Mouse (Mus musculus) MEL (cell line): Measurements from ENCODE around the gene Scfd2.

Source experiments
- CTCF ChIP-seq, 3 experiments: IDR thresholded peaks in 2 of 3; conservative IDR thresholded peaks in 1 of 3; 2 replicates each; pipeline ENCODE4 v1.5.1; 2011 to 2012; ENCODE audit warnings: low read length in 3 of 3, low read depth in 2 of 3, mild to moderate bottlenecking in 2 of 3, improper control_type of control experiment in 1 of 3, inconsistent platforms in 1 of 3, mixed read lengths in 1 of 3, moderate library complexity in 1 of 3; ENCODE audit not compliant: control insufficient read depth in 1 of 3, insufficient read depth in 1 of 3, poor library complexity in 1 of 3, severe bottlenecking in 1 of 3
- ETS1 ChIP-seq: IDR thresholded peaks from 2 replicates; pipeline ENCODE4 v1.6.1; 2012; ENCODE audit warnings: low read depth, mild to moderate bottlenecking, inconsistent platforms, low read length, improper control_type of control experiment, moderate library complexity
- MAFK ChIP-seq: IDR thresholded peaks from 2 replicates; pipeline ENCODE4 v1.6.1; 2011; ENCODE audit warnings: low read depth, mild to moderate bottlenecking, low read length, improper control_type of control experiment, borderline replicate concordance
- MAX ChIP-seq: IDR thresholded peaks from 2 replicates; pipeline ENCODE4 v1.6.1; 2011; ENCODE audit warnings: low read length, improper control_type of control experiment
- MEF2A ChIP-seq: IDR thresholded peaks from 2 replicates; pipeline ENCODE4 v1.6.1; 2014; ENCODE audit warnings: low read depth, mild to moderate bottlenecking, inconsistent platforms, low read length, improper control_type of control experiment; ENCODE audit not compliant: poor library complexity, insufficient replicate concordance, severe bottlenecking; ENCODE audit errors: extremely low read depth
- NRF1 ChIP-seq: IDR thresholded peaks from 2 replicates; pipeline ENCODE4 v1.6.1; 2014; ENCODE audit warnings: low read depth, mild to moderate bottlenecking, inconsistent platforms, low read length, improper control_type of control experiment, moderate library complexity; ENCODE audit not compliant: poor library complexity, insufficient read depth, severe bottlenecking
- POLR2A ChIP-seq, 2 experiments: IDR thresholded peaks; 2 replicates each; pipeline ENCODE4 v1.6.1; 2011 to 2012; ENCODE audit warnings: low read length in 2 of 2, mild to moderate bottlenecking in 2 of 2, control low read depth in 1 of 2, improper control_type of control experiment in 1 of 2, low read depth in 1 of 2, moderate library complexity in 1 of 2; ENCODE audit not compliant: control insufficient read depth in 1 of 2, insufficient read depth in 1 of 2, poor library complexity in 1 of 2
- POLR2AphosphoS5 ChIP-seq: IDR thresholded peaks from 2 replicates; pipeline ENCODE4 v1.6.1; 2012; ENCODE audit warnings: low read depth, borderline replicate concordance, mild to moderate bottlenecking, inconsistent platforms, low read length, moderate library complexity, mixed read lengths
- RAD21 ChIP-seq: IDR thresholded peaks from 2 replicates; pipeline ENCODE4 v1.6.1; 2011; ENCODE audit warnings: mild to moderate bottlenecking, low read depth, low read length, improper control_type of control experiment
- TCF12 ChIP-seq: IDR thresholded peaks from 2 replicates; pipeline ENCODE4 v1.6.1; 2014; ENCODE audit warnings: low read depth, mild to moderate bottlenecking, inconsistent platforms, low read length, improper control_type of control experiment, moderate library complexity
- USF2 ChIP-seq, 2 experiments: IDR thresholded peaks; 2 replicates each; pipeline ENCODE4 v1.6.1; 2011 to 2012; ENCODE audit warnings: improper control_type of control experiment in 2 of 2, low read length in 2 of 2, borderline replicate concordance in 1 of 2, inconsistent platforms in 1 of 2, low read depth in 1 of 2, mild to moderate bottlenecking in 1 of 2; ENCODE audit not compliant: insufficient read depth in 1 of 2
- ZMIZ1 ChIP-seq: IDR thresholded peaks from 2 replicates; pipeline ENCODE4 v1.6.1; 2012; ENCODE audit warnings: low read depth, mild to moderate bottlenecking, inconsistent platforms, low read length, improper control_type of control experiment, moderate library complexity

DNA sequence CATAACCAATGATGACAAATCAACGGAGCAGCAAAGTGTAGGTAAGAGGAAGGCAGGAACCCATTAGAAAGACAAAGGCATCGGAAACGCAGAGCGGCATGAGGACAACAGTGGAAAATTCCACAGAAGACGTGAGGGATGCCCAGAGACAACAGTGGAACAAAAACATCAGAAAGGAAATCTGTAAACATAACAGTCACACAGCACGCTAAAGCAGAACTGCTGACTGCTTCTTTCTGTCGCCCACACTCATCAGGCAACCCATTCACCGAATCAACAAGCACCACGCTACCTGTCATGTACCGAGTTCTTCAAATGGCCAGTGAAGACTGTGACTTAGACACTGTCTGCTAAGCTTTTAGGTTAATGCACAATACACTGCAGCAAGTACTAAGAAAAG is 55.0 kb downstream of the Scfd2 start:
- TF ChIP-seq CTCF (IDR thresholded peaks at IDR 0.05 in 2 of 3, conservative IDR thresholded peaks at IDR 0.05 in 1 of 3; ENCODE audit: control insufficient read depth in 1 of 3, insufficient read depth in 1 of 3, low read depth in 2 of 3, low read length in 3 of 3, poor library complexity in 1 of 3, severe bottlenecking in 1 of 3) (no peak), MAX (no peak), POLR2A (IDR thresholded peaks at IDR 0.05; ENCODE audit: control insufficient read depth in 1 of 2, insufficient read depth in 1 of 2, low read depth in 1 of 2, low read length in 2 of 2, poor library complexity in 1 of 2) (no peak), RAD21 (no peak), TCF12 (no peak), MEF2A (no peak), ZMIZ1 (no peak), POLR2AphosphoS5 (no peak), ETS1 (no peak), NRF1 (no peak), MAFK (no peak), USF2 (IDR thresholded peaks at IDR 0.05; ENCODE audit: borderline replicate concordance in 1 of 2, insufficient read depth in 1 of 2, low read depth in 1 of 2, low read length in 2 of 2) (no peak)
